Mouse (Mus musculus): ENCODE data around the gene Mif. TPM values are rescaled to one million over a fixed set of nuclear protein-coding genes. Genes with fewer than 3 reads are reported as not detected.
A peak's percentile ranks its signal among the peaks of the same experiment; 100 is the strongest.
"Not testable (repeated sequence)": the region's sequence is repeated elsewhere in the genome, so short reads cannot be mapped to it uniquely, and the experiment has no call there.

Gene Mif
- total and polyA plus RNA-seq, 2 experiments from 2014 or later: 1,140 to 1,428 TPM

- H3K4me2 ChIP-seq (ENCODE audit: low read depth, low read length): no peak overlapping the region
- no peaks in the 10 kb centered on the region for H3K9me3 ChIP-seq (replicated peaks; ENCODE audit: control insufficient read depth, low read length)
- no peak overlapping the region for H3K27ac ChIP-seq (ENCODE audit: low read depth)
- no peaks in the 10 kb centered on the region for H3K36me3 ChIP-seq (replicated peaks; ENCODE audit: control insufficient read depth, insufficient read depth, low read length)
- DNase-seq (ENCODE audit: low spot score): no peak
- no peak for ATAC-seq (ENCODE audit: insufficient read depth, low read depth)
- no peaks in the 10 kb centered on the region for H3K27me3 ChIP-seq (ENCODE audit: control insufficient read depth, insufficient read depth, low read length)
- H3K4me3 ChIP-seq (ENCODE audit: low read depth, low read length): no peak overlapping the region
- no peak overlapping the region for H3K9ac ChIP-seq (replicated peaks; ENCODE audit: low read depth, low read length)
- no peaks in the 10 kb centered on the region for H3K4me1 ChIP-seq (ENCODE audit: control insufficient read depth, insufficient read depth)
- TF ChIP-seq EP300 (IDR thresholded peaks at IDR 0.05; ENCODE audit: low read depth) (no peak), CTCF (IDR thresholded peaks at IDR 0.05; ENCODE audit: low read depth) (no peak)
- 65% methylated on average over 6 of the region's 6 CpGs for WGBS
Observed at GRCm38 (mm10) chr10:75845306-75845930, 14.6 kb downstream of the Mif start.

- no peak overlapping the region for H3K4me2 ChIP-seq (ENCODE audit: low read depth, low read length)
- H3K27ac ChIP-seq (ENCODE audit: low read depth): no peak overlapping the region
- H3K9me3 ChIP-seq (replicated peaks; ENCODE audit: control insufficient read depth, low read length): no peaks in the 10 kb centered on the region
- H3K27me3 ChIP-seq (ENCODE audit: control insufficient read depth, insufficient read depth, low read length): no peaks in the 10 kb centered on the region
- H3K4me3 ChIP-seq (ENCODE audit: low read depth, low read length): no peak overlapping the region
- ATAC-seq (ENCODE audit: insufficient read depth, low read depth) (no peak), DNase-seq (ENCODE audit: low spot score) (no peak)
- no peaks in the 10 kb centered on the region for H3K36me3 ChIP-seq (replicated peaks; ENCODE audit: control insufficient read depth, insufficient read depth, low read length)
- TF ChIP-seq CTCF (IDR thresholded peaks at IDR 0.05; ENCODE audit: low read depth) (no peak), EP300 (IDR thresholded peaks at IDR 0.05; ENCODE audit: low read depth) (no peak)
- H3K9ac ChIP-seq (replicated peaks; ENCODE audit: low read depth, low read length): no peak overlapping the region
- WGBS: 31% methylated on average over 1 of the region's 1 CpGs
- no peaks in the 10 kb centered on the region for H3K4me1 ChIP-seq (ENCODE audit: control insufficient read depth, insufficient read depth)
Observed at GRCm38 (mm10) chr10:75844800-75845199, 15.2 kb downstream of the Mif start.

- 73% methylated on average over 6 of the region's 6 CpGs for WGBS
Observed at GRCm38 (mm10) chr10:75843898-75844297, 16.1 kb downstream of the Mif start.

GRCm38 (mm10) chr10:75839092-75839491 lies 20.9 kb downstream of the Mif start:
- H3K4me1 ChIP-seq (ENCODE audit: control insufficient read depth, insufficient read depth): peaks cover 23% of the 10 kb centered on the region
- H3K9me3 ChIP-seq (replicated peaks; ENCODE audit: control insufficient read depth, low read length): no peaks in the 10 kb centered on the region
- no peak overlapping the region for H3K27ac ChIP-seq (ENCODE audit: low read depth)
- TF ChIP-seq CTCF (IDR thresholded peaks at IDR 0.05; ENCODE audit: low read depth): no peak
- TF ChIP-seq EP300 (IDR thresholded peaks at IDR 0.05; ENCODE audit: low read depth): no peak
- H3K4me2 ChIP-seq (ENCODE audit: low read depth, low read length): no peak overlapping the region
- ATAC-seq (ENCODE audit: insufficient read depth, low read depth) (no peak), DNase-seq (ENCODE audit: low spot score) (no peak)
- no peaks in the 10 kb centered on the region for H3K36me3 ChIP-seq (replicated peaks; ENCODE audit: control insufficient read depth, insufficient read depth, low read length)
- 82% methylated on average over 10 of the region's 10 CpGs for WGBS
- H3K9ac ChIP-seq (replicated peaks; ENCODE audit: low read depth, low read length): no peak overlapping the region
- no peaks in the 10 kb centered on the region for H3K27me3 ChIP-seq (ENCODE audit: control insufficient read depth, insufficient read depth, low read length)
- no peak overlapping the region for H3K4me3 ChIP-seq (ENCODE audit: low read depth, low read length)

More at GRCm38 (mm10) chr10:75843898-75844297, 16.1 kb downstream of the Mif start:
- DNase-seq (ENCODE audit: low spot score); H3K9ac ChIP-seq (replicated peaks; ENCODE audit: low read depth, low read length); ATAC-seq (ENCODE audit: insufficient read depth, low read depth); H3K4me3 ChIP-seq (ENCODE audit: low read depth, low read length); H3K27me3 ChIP-seq (ENCODE audit: control insufficient read depth, insufficient read depth, low read length); H3K4me2 ChIP-seq (ENCODE audit: low read depth, low read length); H3K27ac ChIP-seq (ENCODE audit: low read depth); H3K4me1 ChIP-seq (ENCODE audit: control insufficient read depth, insufficient read depth); H3K9me3 ChIP-seq (replicated peaks; ENCODE audit: control insufficient read depth, low read length); H3K36me3 ChIP-seq (replicated peaks; ENCODE audit: control insufficient read depth, insufficient read depth, low read length): not testable (repeated sequence)

GRCm38 (mm10) chr10:75837248-75837759 lies 22.7 kb downstream of the Mif start, which contains the start of gene Gstt2:
TSS of gene Gstt2 (minus strand) at chr10:75837424.
- WGBS: under 1% methylated on average over 21 of the region's 21 CpGs
- Histone ChIP-seq H3K27ac (ENCODE audit: low read depth) (peak within 1 kb of the TSS; percentile 82), H3K9me3 (replicated peaks; ENCODE audit: control insufficient read depth, low read length) (no peaks in the 10 kb centered on the region), H3K9ac (replicated peaks; ENCODE audit: low read depth, low read length) (peak within 1 kb of the TSS; percentile 52), H3K27me3 (ENCODE audit: control insufficient read depth, insufficient read depth, low read length) (no peaks in the 10 kb centered on the region), H3K36me3 (replicated peaks; ENCODE audit: control insufficient read depth, insufficient read depth, low read length) (no peaks in the 10 kb centered on the region), H3K4me3 (ENCODE audit: low read depth, low read length) (peak within 1 kb of the TSS; percentile 49), H3K4me2 (ENCODE audit: low read depth, low read length) (peak within 1 kb of the TSS; percentile 71), H3K4me1 (ENCODE audit: control insufficient read depth, insufficient read depth) (peaks cover 23% of the 10 kb centered on the region)
- peak; percentile 85 for ATAC-seq (ENCODE audit: insufficient read depth, low read depth)
- peak; percentile 93 for DNase-seq (ENCODE audit: low spot score)
- no peak for TF ChIP-seq EP300 (IDR thresholded peaks at IDR 0.05; ENCODE audit: low read depth)
- TF ChIP-seq CTCF (IDR thresholded peaks at IDR 0.05; ENCODE audit: low read depth): peak; percentile 54
